Mouse (Mus musculus) left cerebral cortex, adult 2 months (tissue): ENCODE data around the gene Cdc37. TPM values are rescaled to one million over a fixed set of nuclear protein-coding genes. Genes with fewer than 3 reads are reported as not detected.

Source experiments
- DNase-seq, 2 experiments: peaks; one replicate each; pipeline ENCODE4 v3.0.0; 2021 to 2022; ENCODE audit warnings: low spot score in 2 of 2, mixed read lengths in 1 of 2; ENCODE audit errors: extremely low spot score in 1 of 2
- H3K27ac ChIP-seq: fragments of 200-600 bp; 2 replicates; pipeline ENCODE4 v1.8.1; 2022
- H3K4me3 ChIP-seq: fragments of 200-600 bp; 2 replicates; pipeline ENCODE4 v1.8.1; 2022
- CTCF ChIP-seq: fragments of 200-600 bp; IDR thresholded peaks from 2 replicates; pipeline ENCODE4 v1.8.1; 2022; ENCODE audit warnings: antibody characterized with exemption, mild to moderate bottlenecking, moderate library complexity
- intact Hi-C: fragments of 180-260 bp; cut with DNase I; formaldehyde crosslinking; loops from one replicate; pipeline ENCODE4 v1.15.1; 2025
- total RNA-seq, 2 experiments: library from RNA; stranded (reverse); gene quantifications; 2 replicates each; pipeline ENCODE4 v1.2.3; 2021

Gene Cdc37
- total RNA-seq, 2 experiments from 2014 or later: 141 to 143 TPM

DNA sequence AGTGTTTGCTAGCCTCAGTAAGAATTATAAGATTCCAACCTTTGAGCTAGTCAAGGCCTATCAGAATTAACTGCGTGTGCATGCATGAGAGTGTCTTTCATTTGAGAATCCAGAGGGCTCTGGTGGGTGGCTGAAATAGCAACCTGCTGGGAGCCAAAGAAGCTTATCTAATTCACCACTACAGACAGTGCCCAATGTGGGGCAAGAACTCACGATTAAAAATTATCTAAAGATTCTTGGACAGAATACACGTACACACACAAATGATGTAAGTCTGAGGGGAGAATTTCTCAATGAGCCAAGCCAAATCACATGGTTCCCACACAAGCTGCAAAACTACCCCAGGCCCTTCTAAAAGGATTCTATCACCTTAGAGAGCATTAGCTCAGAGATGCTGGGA lies 66.5 kb downstream of the Cdc37 start:
- Histone ChIP-seq H3K27ac (no peak overlapping the region), H3K4me3 (no peak overlapping the region)
- no peak for DNase-seq
- intact Hi-C loops: no loop called here
- no peak for TF ChIP-seq CTCF

Other genes starting within 250 kb of the Cdc37 start
- gene Dnmt1, start 190.1 kb downstream of the Cdc37 start, total RNA-seq: 10 to 100 TPM; 44.5 to 44.6 TPM
- gene S1pr2, start 173.2 kb downstream of the Cdc37 start, total RNA-seq: 1 to 10 TPM; 3.2 to 4.4 TPM
- 10 to 100 TPM; 59.2 to 64.2 TPM for gene Mrpl4, start 147.2 kb downstream of the Cdc37 start, total RNA-seq
- 1 to 10 TPM; 2.0 to 3.6 TPM for gene Icam1, start 134.0 kb downstream of the Cdc37 start, total RNA-seq
- 1 to 10 TPM; 1.5 to 1.6 TPM for gene Icam4, start 120.6 kb downstream of the Cdc37 start, total RNA-seq
- 100 to 1,000 TPM; 230 to 248 TPM for gene Icam5, start 117.9 kb downstream of the Cdc37 start, total RNA-seq
- 1 to 10 TPM in 1 of 2 experiments, not detected in 1; 1.3 TPM for gene Zglp1, start 82.9 kb downstream of the Cdc37 start, total RNA-seq
- 1 to 10 TPM; 1.7 to 3.2 TPM for gene Gm49373, start 76.9 kb downstream of the Cdc37 start, total RNA-seq
- gene Fdx1l, start 76.4 kb downstream of the Cdc37 start, total RNA-seq: 10 to 100 TPM; 62.4 to 64.3 TPM
- 1 to 10 TPM; 2.2 to 4.2 TPM for gene Gm38431, start 58.0 kb downstream of the Cdc37 start, total RNA-seq
- 10 to 100 TPM; 28.0 to 29.0 TPM for gene Raver1, start 58.0 kb downstream of the Cdc37 start, total RNA-seq
- gene Tyk2, start 18.7 kb downstream of the Cdc37 start, total RNA-seq: 10 to 100 TPM; 13.2 to 14.6 TPM
- 100 to 1,000 TPM; 101 to 106 TPM for gene Pde4a, start 15.7 kb upstream of the Cdc37 start, total RNA-seq
- gene Keap1, start 89.4 kb upstream of the Cdc37 start, total RNA-seq: 10 to 100 TPM; 53.0 to 53.7 TPM
- gene S1pr5, start 98.5 kb upstream of the Cdc37 start, total RNA-seq: 1 to 10 TPM; 6.8 to 8.3 TPM
- gene Atg4d, start 115.3 kb upstream of the Cdc37 start, total RNA-seq: 10 to 100 TPM; 45.3 to 49.5 TPM
- 10 to 100 TPM; 43.3 to 46.1 TPM for gene Kri1, start 138.0 kb upstream of the Cdc37 start, total RNA-seq
- 10 to 100 TPM; 47.9 to 54.6 TPM for gene Cdkn2d, start 141.4 kb upstream of the Cdc37 start, total RNA-seq
- 1 to 10 TPM; 1.2 to 2.4 TPM for gene Ap1m2, start 162.4 kb upstream of the Cdc37 start, total RNA-seq
- 10 to 100 TPM; 47.5 to 53.6 TPM for gene Slc44a2, start 170.7 kb upstream of the Cdc37 start, total RNA-seq
- 10 to 100 TPM; 83.8 TPM for gene Ilf3, start 217.9 kb upstream of the Cdc37 start, total RNA-seq